Mouse (Mus musculus): ENCODE measurements around the gene Itih1. TPM values are rescaled to one million over a fixed set of nuclear protein-coding genes. Genes with fewer than 3 reads are reported as not detected.

Itih1 gene
- polyA plus RNA-seq (2016; fragmentation: Nextera tagmentation; extraction: Ambion mirVana) = not detected in 2 replicates

- no peak for ATAC-seq (ENCODE audit: low FRiP score, low read depth)
- 94% methylated on average over 7 of the region's 7 CpGs for WGBS
- H3K9me3 ChIP-seq = no peaks in the 10 kb centered on the region
Measured at GRCm38 (mm10) chr14:30943038-30943437, at the start of gene Itih1. Gene Itih1, minus strand, starts transcription at chr14:30943289.

GRCm38 (mm10) chr14:30976222-30976621 is 33.1 kb upstream of the Itih1 start:
- 89% methylated on average over 3 of the region's 3 CpGs for WGBS
- Histone ChIP-seq H3K4me2 (replicated peaks) (no peak overlapping the region), H3K9me3 (no peaks in the 10 kb centered on the region), H3K4me3 (no peak overlapping the region), H3K4me1 (no peaks in the 10 kb centered on the region), H3K36me3 (peaks cover 55% of the 10 kb centered on the region), H3K9ac (replicated peaks) (no peak overlapping the region), H3K27me3 (no peaks in the 10 kb centered on the region), H3K27ac (replicated peaks) (no peak overlapping the region)
- no peak for ATAC-seq (ENCODE audit: low FRiP score, low read depth)

More at GRCm38 (mm10) chr14:30943038-30943437, at the start of gene Itih1:
- H3K27ac ChIP-seq (replicated peaks) = no peak within 1 kb of the TSS
- H3K9ac ChIP-seq (replicated peaks) = no peak within 1 kb of the TSS
- H3K36me3 ChIP-seq = no peaks in the 10 kb centered on the region
- H3K4me2 ChIP-seq (replicated peaks) = no peak within 1 kb of the TSS
- H3K4me1 ChIP-seq = no peaks in the 10 kb centered on the region
- no peak within 1 kb of the TSS for H3K4me3 ChIP-seq
- H3K27me3 ChIP-seq = 0 out of 2 replicates have a peak, but pooled peaks cover 7% of the 10 kb centered on the region

- no peaks in the 10 kb centered on the region for H3K9me3 ChIP-seq
- H3K9ac ChIP-seq (replicated peaks) = no peak overlapping the region
- H3K36me3 ChIP-seq = peaks cover 56% of the 10 kb centered on the region
- 55% methylated on average over 6 of the region's 6 CpGs for WGBS
- no peak; the same call in 1 of the 2 replicates for ATAC-seq (ENCODE audit: low FRiP score, low read depth)
- H3K27me3 ChIP-seq = no peaks in the 10 kb centered on the region
- peak overlapping the region; percentile 60 for H3K27ac ChIP-seq (replicated peaks)
- no peaks in the 10 kb centered on the region for H3K4me1 ChIP-seq
- no peak overlapping the region for H3K4me3 ChIP-seq
- H3K4me2 ChIP-seq (replicated peaks) = no peak overlapping the region
Measured at GRCm38 (mm10) chr14:30974204-30974603, 31.1 kb upstream of the Itih1 start.

GRCm38 (mm10) chr14:30960366-30960765 is 17.3 kb upstream of the Itih1 start:
- H3K36me3 ChIP-seq = peaks cover 24% of the 10 kb centered on the region
- WGBS = 83% methylated on average over 1 of the region's 1 CpGs
- no peak for ATAC-seq (ENCODE audit: low FRiP score, low read depth)

GRCm38 (mm10) chr14:30959031-30959430 is 15.9 kb upstream of the Itih1 start:
- no peak overlapping the region for H3K27ac ChIP-seq (replicated peaks)
- H3K9me3 ChIP-seq = no peaks in the 10 kb centered on the region
- H3K36me3 ChIP-seq = peaks cover 27% of the 10 kb centered on the region
- no peaks in the 10 kb centered on the region for H3K4me1 ChIP-seq
- no peak overlapping the region for H3K4me3 ChIP-seq
- no peak for ATAC-seq (ENCODE audit: low FRiP score, low read depth)
- WGBS = 96% methylated on average over 4 of the region's 4 CpGs
- no peak overlapping the region for H3K4me2 ChIP-seq (replicated peaks)
- H3K9ac ChIP-seq (replicated peaks) = no peak overlapping the region
- no peaks in the 10 kb centered on the region for H3K27me3 ChIP-seq

More at GRCm38 (mm10) chr14:30960366-30960765, 17.3 kb upstream of the Itih1 start:
- Histone ChIP-seq H3K4me2 (replicated peaks) (no peak overlapping the region), H3K9me3 (no peaks in the 10 kb centered on the region), H3K27ac (replicated peaks) (no peak overlapping the region), H3K27me3 (no peaks in the 10 kb centered on the region), H3K4me3 (no peak overlapping the region), H3K9ac (replicated peaks) (no peak overlapping the region), H3K4me1 (no peaks in the 10 kb centered on the region)

- no peak for ATAC-seq (ENCODE audit: low FRiP score, low read depth)
- Histone ChIP-seq H3K27ac (replicated peaks) (no peak overlapping the region), H3K4me3 (no peak overlapping the region), H3K9ac (replicated peaks) (no peak overlapping the region), H3K36me3 (peaks cover 22% of the 10 kb centered on the region), H3K4me2 (replicated peaks) (no peak overlapping the region), H3K4me1 (no peaks in the 10 kb centered on the region), H3K27me3 (no peaks in the 10 kb centered on the region), H3K9me3 (no peaks in the 10 kb centered on the region)
- WGBS = 82% methylated on average over 2 of the region's 2 CpGs
Measured at GRCm38 (mm10) chr14:30958517-30958916, 15.4 kb upstream of the Itih1 start.

- Histone ChIP-seq H3K4me1 (peaks cover 7% of the 10 kb centered on the region), H3K4me3 (peak within 1 kb of the TSS; percentile 61), H3K9me3 (no peaks in the 10 kb centered on the region), H3K9ac (replicated peaks) (peak within 1 kb of the TSS; percentile 71), H3K36me3 (peaks cover 4% of the 10 kb centered on the region; the same call in 1 of the 2 replicates), H3K27ac (replicated peaks) (peak within 1 kb of the TSS; percentile 36), H3K4me2 (replicated peaks) (peak within 1 kb of the TSS; percentile 70), H3K27me3 (peaks cover 14% of the 10 kb centered on the region; the same call in 1 of the 2 replicates)
- WGBS = under 1% methylated on average over 57 of the region's 57 CpGs
- peak; percentile 99 for ATAC-seq (ENCODE audit: low FRiP score, low read depth)
Measured at GRCm38 (mm10) chr14:30951154-30951825, 8.2 kb upstream of the Itih1 start, which contains the start of gene Nek4. Gene Nek4, plus strand, starts transcription at chr14:30951377.

- 93% methylated on average over 10 of the region's 10 CpGs for WGBS
- Histone ChIP-seq H3K27me3 (peaks cover 14% of the 10 kb centered on the region; the same call in 1 of the 2 replicates), H3K9ac (replicated peaks) (no peak overlapping the region), H3K27ac (replicated peaks) (no peak overlapping the region), H3K4me3 (no peak overlapping the region), H3K9me3 (no peaks in the 10 kb centered on the region), H3K36me3 (peaks cover 3% of the 10 kb centered on the region; the same call in 1 of the 2 replicates), H3K4me1 (peaks cover 7% of the 10 kb centered on the region), H3K4me2 (replicated peaks) (no peak overlapping the region)
- no peak for ATAC-seq (ENCODE audit: low FRiP score, low read depth)
Measured at GRCm38 (mm10) chr14:30949986-30950385, 6.9 kb upstream of the Itih1 start.

GRCm38 (mm10) chr14:30944745-30945144 is 1.7 kb upstream of the Itih1 start:
- 60% methylated on average over 2 of the region's 2 CpGs for WGBS
- Histone ChIP-seq H3K36me3 (no peaks in the 10 kb centered on the region), H3K9me3 (no peaks in the 10 kb centered on the region)

GRCm38 (mm10) chr14:30943860-30944674 is 978 bp upstream of the Itih1 start:
- Histone ChIP-seq H3K9ac (replicated peaks) (no peak overlapping the region), H3K9me3 (no peaks in the 10 kb centered on the region), H3K4me3 (no peak overlapping the region), H3K36me3 (no peaks in the 10 kb centered on the region), H3K27me3 (peaks cover 10% of the 10 kb centered on the region; the same call in 1 of the 2 replicates), H3K27ac (replicated peaks) (no peak overlapping the region), H3K4me2 (replicated peaks) (no peak overlapping the region), H3K4me1 (no peaks in the 10 kb centered on the region)
- 68% methylated on average over 11 of the region's 11 CpGs for WGBS
- ATAC-seq (ENCODE audit: low FRiP score, low read depth) = no peak

More at GRCm38 (mm10) chr14:30944745-30945144, 1.7 kb upstream of the Itih1 start:
- H3K27ac ChIP-seq (replicated peaks) = no peak overlapping the region
- no peak overlapping the region for H3K4me2 ChIP-seq (replicated peaks)
- no peak overlapping the region for H3K4me3 ChIP-seq
- no peak overlapping the region for H3K9ac ChIP-seq (replicated peaks)
- H3K27me3 ChIP-seq = peaks cover 14% of the 10 kb centered on the region; the same call in 1 of the 2 replicates
- no peak for ATAC-seq (ENCODE audit: low FRiP score, low read depth)
- no peaks in the 10 kb centered on the region for H3K4me1 ChIP-seq

GRCm38 (mm10) chr14:30942254-30942653 is 835 bp downstream of the Itih1 start:
- no peak for ATAC-seq (ENCODE audit: low FRiP score, low read depth)
- no peak overlapping the region for H3K4me2 ChIP-seq (replicated peaks)
- H3K27me3 ChIP-seq = 0 out of 2 replicates have a peak, but pooled peaks cover 4% of the 10 kb centered on the region
- no peak overlapping the region for H3K4me3 ChIP-seq
- H3K36me3 ChIP-seq = no peaks in the 10 kb centered on the region
- H3K27ac ChIP-seq (replicated peaks) = no peak overlapping the region
- WGBS = 88% methylated on average over 4 of the region's 4 CpGs
- no peak overlapping the region for H3K9ac ChIP-seq (replicated peaks)
- no peaks in the 10 kb centered on the region for H3K4me1 ChIP-seq
- no peaks in the 10 kb centered on the region for H3K9me3 ChIP-seq

- Histone ChIP-seq H3K9me3 (no peaks in the 10 kb centered on the region), H3K4me2 (replicated peaks) (no peak overlapping the region)
Measured at GRCm38 (mm10) chr14:30933351-30933750, 9.7 kb downstream of the Itih1 start.

More at GRCm38 (mm10) chr14:30933351-30933750, 9.7 kb downstream of the Itih1 start:
- no peak overlapping the region for H3K4me3 ChIP-seq
- no peak for ATAC-seq (ENCODE audit: low FRiP score, low read depth)
- H3K4me1 ChIP-seq = no peaks in the 10 kb centered on the region
- H3K36me3 ChIP-seq = no peaks in the 10 kb centered on the region
- H3K9ac ChIP-seq (replicated peaks) = no peak overlapping the region
- WGBS = 86% methylated on average over 9 of the region's 9 CpGs
- no peak overlapping the region for H3K27ac ChIP-seq (replicated peaks)
- no peaks in the 10 kb centered on the region for H3K27me3 ChIP-seq

Data from midbrain, embryonic 12.5 days (tissue).